Mouse (Mus musculus): Measurements from ENCODE around the gene Etl4.
"Not testable (repeated sequence)": the region's sequence is repeated elsewhere in the genome, so short reads cannot be mapped to it uniquely, and the experiment has no call there.

Etl4 gene

GRCm38 (mm10) chr2:20302517-20302916 is 392.9 kb downstream of the Etl4 start:
- no peak for DNase-seq (ENCODE audit: low read depth, low spot score)

- no peak for DNase-seq (ENCODE audit: low read depth, low spot score)
These were observed 415.4 kb downstream of the Etl4 start for GRCm38 (mm10) chr2:20324954-20325353.

- DNase-seq (ENCODE audit: low read depth, low spot score): no peak
These were observed 426.6 kb downstream of the Etl4 start for GRCm38 (mm10) chr2:20336176-20336575.

- DNase-seq (ENCODE audit: low read depth, low spot score): no peak
These were observed 429.6 kb downstream of the Etl4 start for GRCm38 (mm10) chr2:20339016-20339734.

- DNase-seq (ENCODE audit: low read depth, low spot score): no peak
These were observed 430.3 kb downstream of the Etl4 start for GRCm38 (mm10) chr2:20339919-20340318.

- DNase-seq (ENCODE audit: low read depth, low spot score): no peak
These were observed 437.3 kb downstream of the Etl4 start for GRCm38 (mm10) chr2:20346873-20347272.

GRCm38 (mm10) chr2:20349268-20349667 is 439.7 kb downstream of the Etl4 start:
- DNase-seq (ENCODE audit: low read depth, low spot score): no peak

GRCm38 (mm10) chr2:20352796-20353195 is 443.2 kb downstream of the Etl4 start:
- no peak for DNase-seq (ENCODE audit: low read depth, low spot score)

- DNase-seq (ENCODE audit: low read depth, low spot score): no peak
These were observed 467.4 kb downstream of the Etl4 start for GRCm38 (mm10) chr2:20377026-20377425.

GRCm38 (mm10) chr2:20380874-20381273 is 471.3 kb downstream of the Etl4 start:
- not testable (repeated sequence) for DNase-seq (ENCODE audit: low read depth, low spot score)

GRCm38 (mm10) chr2:20394083-20394482 is 484.5 kb downstream of the Etl4 start:
- DNase-seq (ENCODE audit: low read depth, low spot score): no peak

- no peak for DNase-seq (ENCODE audit: low read depth, low spot score)
These were observed 487.4 kb downstream of the Etl4 start for GRCm38 (mm10) chr2:20396978-20397377.

- DNase-seq (ENCODE audit: low read depth, low spot score): no peak
These were observed 491.0 kb downstream of the Etl4 start for GRCm38 (mm10) chr2:20400556-20400955.

- no peak for DNase-seq (ENCODE audit: low read depth, low spot score)
These were observed 494.8 kb downstream of the Etl4 start for GRCm38 (mm10) chr2:20404395-20404794.

- no peak for DNase-seq (ENCODE audit: low read depth, low spot score)
These were observed 497.5 kb downstream of the Etl4 start for GRCm38 (mm10) chr2:20407101-20407500.

GRCm38 (mm10) chr2:20414856-20415255 is 505.3 kb downstream of the Etl4 start:
- no peak for DNase-seq (ENCODE audit: low read depth, low spot score)

GRCm38 (mm10) chr2:20416934-20417614 is 507.5 kb downstream of the Etl4 start:
- no peak for DNase-seq (ENCODE audit: low read depth, low spot score)

- DNase-seq (ENCODE audit: low read depth, low spot score): no peak
These were observed 508.4 kb downstream of the Etl4 start for GRCm38 (mm10) chr2:20417998-20418397.

- no peak for DNase-seq (ENCODE audit: low read depth, low spot score)
These were observed 510.4 kb downstream of the Etl4 start for GRCm38 (mm10) chr2:20419975-20420374.

- no peak for DNase-seq (ENCODE audit: low read depth, low spot score)
These were observed 512.7 kb downstream of the Etl4 start for GRCm38 (mm10) chr2:20422275-20422674.

GRCm38 (mm10) chr2:20433656-20434055 is 524.1 kb downstream of the Etl4 start:
- DNase-seq (ENCODE audit: low read depth, low spot score): no peak

- DNase-seq (ENCODE audit: low read depth, low spot score): no peak
These were observed 526.0 kb downstream of the Etl4 start for GRCm38 (mm10) chr2:20435530-20435929.

GRCm38 (mm10) chr2:20442731-20443130 is 533.2 kb downstream of the Etl4 start:
- DNase-seq (ENCODE audit: low read depth, low spot score): no peak
